Mouse (Mus musculus): ENCODE measurements around the gene Ankrd22. TPM values are rescaled to one million over a fixed set of nuclear protein-coding genes. Genes with fewer than 3 reads are reported as not detected.
"Not testable (repeated sequence)": the region's sequence is repeated elsewhere in the genome, so short reads cannot be mapped to it uniquely, and the experiment has no call there.

Gene Ankrd22
- total RNA-seq (2022): not detected

DNA sequence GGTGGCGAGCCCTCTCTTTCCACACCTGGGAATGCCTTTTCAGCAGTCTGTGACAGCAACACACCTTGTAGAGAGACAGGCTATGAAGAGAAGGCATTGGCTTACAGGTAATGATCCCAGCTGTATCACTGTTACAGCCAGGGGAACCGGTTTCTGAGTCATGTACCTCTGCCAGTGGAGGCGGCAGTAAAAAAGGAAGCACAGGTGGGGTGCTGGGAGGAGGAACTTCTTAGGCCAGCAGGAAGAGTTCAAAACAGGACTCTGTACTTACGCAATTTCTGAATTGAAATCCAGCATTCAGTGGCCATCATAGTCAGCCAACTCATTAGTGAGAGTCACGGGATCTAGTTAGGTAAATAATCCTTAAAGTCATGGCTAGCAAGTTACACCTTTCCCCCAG is at the start of gene Ankrd22:
Ankrd22 (minus strand) TSS at position 163 of the 400 bp plus-strand sequence.
- no peak for DNase-seq (ENCODE audit: low spot score in 2 of 2)

DNA sequence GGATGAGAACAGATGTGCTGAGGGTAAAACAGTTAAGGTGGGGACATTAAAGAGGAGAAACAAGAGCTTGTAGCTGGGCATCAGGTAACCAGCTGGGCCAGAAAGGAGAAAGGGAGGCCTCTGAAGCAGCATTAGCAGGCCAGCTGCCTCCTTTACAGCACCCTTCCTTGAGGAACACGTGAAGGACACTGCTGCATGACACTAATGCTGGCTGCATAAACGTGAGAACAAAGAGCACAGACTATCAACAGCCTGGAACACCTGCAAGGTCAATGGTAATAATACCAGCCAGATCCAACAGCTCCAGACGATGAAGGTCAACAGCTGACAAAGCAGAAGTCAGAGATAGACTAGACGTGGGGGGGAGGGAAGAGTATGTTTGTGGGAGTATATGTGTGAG is 48.3 kb upstream of the Ankrd22 start:
- no peak for DNase-seq (ENCODE audit: low spot score in 2 of 2)

DNA sequence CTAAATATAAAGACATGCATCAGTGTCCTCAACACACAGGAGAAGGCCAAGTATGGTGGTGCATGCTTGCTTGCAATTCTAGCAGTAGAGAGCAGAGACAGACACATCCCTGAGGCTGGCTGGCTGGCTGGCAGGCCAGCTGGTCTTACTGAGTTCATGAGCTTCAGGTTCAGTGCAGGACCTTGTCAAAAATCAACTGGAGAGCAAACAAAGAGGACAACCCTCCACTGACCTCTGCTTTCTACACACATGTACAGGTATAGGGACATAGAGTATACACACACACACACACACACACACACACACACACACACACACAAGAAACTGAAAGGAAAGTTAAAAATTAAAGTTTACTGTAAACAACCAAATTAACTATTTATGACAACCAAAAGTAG is 47.4 kb upstream of the Ankrd22 start:
- no peak for DNase-seq (ENCODE audit: low spot score in 2 of 2)

DNA sequence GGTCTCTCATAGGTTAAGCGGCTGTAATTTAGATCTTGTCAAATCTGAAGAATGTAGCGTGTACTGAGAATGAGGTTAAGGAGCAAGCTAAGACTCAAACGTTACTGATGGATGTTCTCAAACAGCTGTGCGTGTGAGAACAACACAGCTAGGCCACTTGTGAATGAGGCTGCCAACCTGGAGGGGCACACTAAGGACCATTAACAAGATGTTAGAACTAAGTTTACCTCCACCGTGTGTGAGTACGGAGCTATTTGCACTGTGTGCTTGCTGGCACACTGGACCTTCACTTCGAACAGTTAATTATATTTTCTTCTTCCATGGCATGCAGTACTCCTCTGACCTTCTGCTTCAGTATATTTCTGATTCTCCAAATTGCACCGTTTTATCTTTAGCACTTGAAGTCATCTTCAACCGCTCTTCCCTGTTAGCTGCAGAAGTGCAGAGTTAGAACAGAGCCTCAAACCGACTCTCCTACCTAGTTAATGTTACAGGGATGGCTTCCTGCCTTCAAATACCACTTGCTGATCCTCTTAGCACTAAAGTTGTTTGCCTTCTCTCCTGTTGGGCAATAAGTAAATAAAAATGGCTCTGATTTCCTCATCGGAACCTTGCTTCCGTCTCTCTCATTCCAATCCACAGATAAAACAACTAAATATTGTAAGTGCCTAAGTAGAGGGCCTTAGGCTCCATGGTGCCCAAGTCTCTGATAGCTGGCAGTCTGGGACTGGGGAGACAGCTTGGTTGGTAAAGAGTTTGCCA is 46.8 kb upstream of the Ankrd22 start:
- no peak for DNase-seq (ENCODE audit: low spot score in 2 of 2)

DNA sequence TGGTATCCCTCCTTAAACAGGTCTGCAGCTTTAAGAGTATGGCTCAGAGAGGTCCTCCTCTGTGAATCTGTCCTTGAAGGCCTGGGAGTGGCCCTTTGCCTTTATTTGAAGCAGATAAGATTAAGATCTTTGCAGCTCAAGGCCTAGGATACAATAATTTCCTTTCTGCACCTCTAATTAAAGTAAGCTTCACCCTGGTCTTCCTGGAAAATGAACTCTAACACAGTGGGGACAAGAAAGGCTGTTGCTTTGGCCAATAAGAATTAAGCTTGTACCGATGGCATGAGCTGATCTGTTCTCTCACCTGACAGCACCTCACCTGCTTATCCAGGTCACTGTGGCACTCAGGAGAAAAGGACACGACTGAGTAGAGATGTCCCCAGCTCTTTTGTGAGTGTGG is 45.0 kb upstream of the Ankrd22 start:
- DNase-seq (ENCODE audit: low spot score in 2 of 2): no peak

DNA sequence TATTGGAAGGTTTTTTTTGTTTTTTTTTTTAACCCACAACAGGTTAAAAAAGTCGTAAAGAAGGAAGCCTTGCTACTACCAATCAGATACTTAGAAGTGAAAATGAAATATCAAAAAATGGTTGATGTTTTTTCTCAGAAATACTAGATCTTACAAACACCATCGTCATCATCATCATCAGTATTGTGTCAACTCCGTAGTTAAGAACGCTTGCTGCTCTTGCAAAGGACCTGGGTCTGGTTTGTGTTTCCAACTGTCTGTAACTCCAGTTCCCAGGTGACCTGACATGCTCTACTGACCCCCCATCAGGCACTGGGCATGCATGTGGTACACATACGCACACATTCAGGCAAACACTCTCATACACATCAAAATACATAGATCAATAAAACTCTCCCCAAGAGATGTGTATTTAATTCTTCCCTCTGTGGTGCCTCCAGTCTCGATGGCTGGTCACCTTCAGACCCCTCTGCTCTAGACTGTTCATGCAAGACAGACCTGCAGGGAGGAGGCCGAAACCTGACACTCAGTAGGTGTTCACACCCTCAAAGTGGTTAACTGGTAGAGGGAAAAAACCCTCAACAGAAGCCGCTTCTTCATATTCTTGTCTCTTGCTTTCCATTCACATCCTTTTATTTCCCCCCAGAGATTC is 44.2 kb upstream of the Ankrd22 start:
- no peak for DNase-seq (ENCODE audit: low spot score in 2 of 2)

DNA sequence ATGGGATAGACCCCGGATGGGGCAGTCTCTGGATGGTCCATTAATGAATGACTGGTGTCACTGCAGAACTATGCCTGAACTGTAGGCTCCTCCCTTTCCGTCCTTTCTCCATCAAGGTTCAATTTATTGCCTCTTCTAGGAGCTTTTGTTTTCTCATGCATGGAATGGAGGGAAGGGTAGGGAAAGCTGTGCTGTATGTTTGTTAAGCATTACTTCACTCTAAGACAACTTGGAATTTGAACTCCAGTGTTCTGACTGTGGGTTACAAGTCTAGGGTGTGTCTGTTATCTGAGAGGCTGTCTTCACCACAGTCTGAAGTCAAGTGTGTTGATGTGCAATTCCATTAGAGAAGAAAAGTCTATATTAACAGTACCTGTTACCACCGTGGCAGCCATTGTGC is 43.2 kb upstream of the Ankrd22 start:
- no peak for DNase-seq (ENCODE audit: low spot score in 2 of 2)

DNA sequence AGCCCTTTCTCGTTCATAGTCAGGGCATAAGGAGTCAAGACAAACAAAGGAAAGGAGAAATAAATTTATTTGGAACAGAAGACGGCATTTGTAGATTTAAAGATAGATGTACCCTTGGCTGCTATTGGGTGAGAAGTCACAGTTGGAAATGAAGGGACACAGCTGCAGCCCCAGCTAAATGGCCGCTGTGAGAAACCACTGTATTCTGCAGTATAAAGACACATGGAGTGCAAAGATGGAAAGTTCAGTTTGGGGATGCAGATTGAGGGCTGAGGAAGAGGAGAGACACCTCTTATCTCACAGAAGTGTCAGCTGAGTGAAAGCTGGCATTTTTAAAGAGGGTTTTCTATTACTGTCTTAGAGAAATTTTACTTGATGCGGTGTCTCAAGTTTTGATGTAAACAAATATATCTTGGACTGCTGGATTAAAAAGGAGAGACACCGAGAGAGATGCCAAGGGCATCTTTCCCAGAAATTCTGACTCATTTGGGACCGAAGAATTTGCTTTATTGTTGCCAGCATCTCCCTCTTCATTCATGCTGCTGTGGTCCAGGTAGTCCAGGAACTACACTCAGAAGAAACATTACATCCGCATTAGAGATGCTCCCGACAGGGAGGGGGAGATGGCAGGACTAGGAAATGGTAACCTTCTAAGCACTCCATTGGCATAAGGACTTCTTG is 41.0 kb upstream of the Ankrd22 start:
- peak in 1 of 2 experiments; percentile 8 for DNase-seq (ENCODE audit: low spot score in 2 of 2)

DNA sequence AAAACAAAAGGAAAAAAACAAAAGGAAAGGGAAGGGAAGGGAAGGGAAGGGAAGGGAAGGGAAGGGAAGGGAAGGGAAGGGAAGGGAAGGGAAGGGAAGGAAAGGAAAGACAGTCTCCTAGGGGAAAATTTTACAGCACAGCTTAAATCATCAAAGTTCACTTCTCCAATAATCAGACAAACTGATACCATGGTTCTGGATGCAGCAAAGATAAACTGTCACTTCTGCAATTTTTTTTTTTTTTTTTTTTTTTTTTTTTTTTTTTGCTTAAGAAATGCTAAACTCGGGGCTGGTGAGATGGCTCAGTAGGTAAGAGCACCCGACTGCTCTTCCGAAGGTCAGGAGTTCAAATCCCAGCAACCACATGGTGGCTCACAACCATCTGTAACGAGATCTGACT is 40.3 kb upstream of the Ankrd22 start:
- not testable (repeated sequence) for DNase-seq (ENCODE audit: low spot score in 2 of 2)

DNA sequence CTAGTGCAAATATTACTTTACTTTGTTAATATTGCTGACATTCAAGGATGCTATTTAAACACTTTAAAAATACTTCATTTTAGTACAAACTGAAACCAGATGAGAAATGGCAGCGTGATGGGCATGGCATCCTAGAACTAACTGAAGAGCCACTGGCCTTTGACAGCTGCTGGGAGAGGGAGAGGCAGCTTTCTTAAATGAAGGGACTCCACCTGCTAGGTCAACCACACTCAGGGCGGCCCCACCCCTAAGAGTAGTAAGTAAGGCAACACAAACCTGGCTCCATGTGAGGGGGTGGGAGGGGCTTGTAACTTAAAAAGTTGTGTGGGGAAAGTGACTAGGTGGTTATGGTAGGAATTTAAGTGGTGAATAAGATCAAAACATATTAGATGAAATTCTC is 36.8 kb upstream of the Ankrd22 start:
- DNase-seq (ENCODE audit: low spot score in 2 of 2): no peak

DNA sequence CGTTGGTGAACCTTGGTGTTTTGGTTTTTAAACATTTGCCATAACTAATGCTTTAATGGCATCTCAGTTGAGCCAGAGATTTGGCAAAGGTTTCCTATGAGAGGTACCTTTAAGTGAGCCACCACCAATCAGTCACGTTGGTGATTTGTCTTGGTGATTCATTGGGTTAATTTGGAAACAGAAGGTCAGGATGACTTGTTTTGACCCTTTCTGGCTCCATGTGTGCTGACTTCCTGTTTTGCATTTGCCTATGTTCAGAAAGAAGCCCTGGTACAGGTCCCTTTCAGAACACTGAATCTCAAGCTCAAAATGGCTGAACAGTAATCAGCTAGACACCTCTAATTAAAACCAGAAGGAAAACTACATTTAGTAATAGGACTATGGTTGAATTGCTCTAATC is 33.6 kb upstream of the Ankrd22 start:
- DNase-seq (ENCODE audit: low spot score in 2 of 2): no peak

DNA sequence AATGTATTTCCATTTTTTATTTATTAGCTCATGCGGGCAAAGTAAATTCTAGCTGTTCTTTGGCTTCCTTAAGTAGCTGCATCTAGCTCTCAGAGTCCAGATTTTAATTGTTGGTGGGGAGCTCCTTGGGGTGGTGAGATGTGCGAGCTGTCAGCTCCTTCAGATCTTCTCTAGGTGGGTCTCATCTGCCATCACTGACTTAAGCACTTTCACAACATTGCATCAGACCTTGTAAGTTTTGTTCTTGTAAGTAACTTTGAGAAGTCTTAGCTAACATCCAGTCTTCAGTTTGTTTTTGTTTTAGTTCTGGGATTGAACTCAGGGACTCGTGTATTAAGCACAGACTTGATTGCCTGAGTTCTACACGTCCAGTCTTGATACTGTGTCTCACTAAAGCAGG is 33.0 kb upstream of the Ankrd22 start:
- DNase-seq (ENCODE audit: low spot score in 2 of 2): no peak

DNA sequence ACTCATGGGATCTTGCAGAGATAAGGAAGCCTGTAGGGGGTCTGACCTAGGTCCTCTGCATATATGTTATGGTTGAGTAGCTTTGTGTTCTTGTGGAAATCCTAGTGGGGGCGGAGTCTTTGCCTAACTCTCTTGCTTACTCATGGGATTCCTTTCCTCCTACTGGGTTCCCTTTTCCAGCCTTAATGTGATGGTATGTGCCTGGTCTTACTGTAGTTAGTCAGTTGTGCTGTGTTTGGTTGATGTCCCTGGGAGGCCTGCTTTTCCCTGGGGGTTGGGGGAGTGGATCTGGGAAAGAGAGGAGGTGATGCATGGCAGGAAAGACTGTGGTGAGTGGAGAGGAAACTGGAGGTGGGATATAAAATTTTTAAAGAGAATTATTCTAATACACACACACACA is 32.2 kb upstream of the Ankrd22 start:
- no peak for DNase-seq (ENCODE audit: low spot score in 2 of 2)

DNA sequence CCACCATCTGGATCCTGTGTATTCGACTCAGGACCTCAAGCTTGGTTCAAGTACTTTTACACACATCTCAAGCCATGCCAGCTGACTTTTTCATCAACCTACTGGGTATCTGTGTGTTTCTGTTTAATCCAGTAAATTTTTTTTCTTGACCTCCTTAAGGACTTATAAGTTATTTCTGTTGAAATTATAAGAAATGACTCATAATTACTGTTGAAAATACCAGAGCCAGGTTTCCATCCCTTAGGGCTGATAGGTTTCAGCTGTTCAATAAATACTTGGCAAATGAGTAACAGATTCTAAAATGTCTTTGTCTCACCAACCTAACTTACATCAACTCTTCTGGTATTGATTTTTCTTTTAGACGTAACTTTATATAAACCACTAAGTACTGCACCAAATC is 29.2 kb upstream of the Ankrd22 start:
- DNase-seq (ENCODE audit: low spot score in 2 of 2): no peak

DNA sequence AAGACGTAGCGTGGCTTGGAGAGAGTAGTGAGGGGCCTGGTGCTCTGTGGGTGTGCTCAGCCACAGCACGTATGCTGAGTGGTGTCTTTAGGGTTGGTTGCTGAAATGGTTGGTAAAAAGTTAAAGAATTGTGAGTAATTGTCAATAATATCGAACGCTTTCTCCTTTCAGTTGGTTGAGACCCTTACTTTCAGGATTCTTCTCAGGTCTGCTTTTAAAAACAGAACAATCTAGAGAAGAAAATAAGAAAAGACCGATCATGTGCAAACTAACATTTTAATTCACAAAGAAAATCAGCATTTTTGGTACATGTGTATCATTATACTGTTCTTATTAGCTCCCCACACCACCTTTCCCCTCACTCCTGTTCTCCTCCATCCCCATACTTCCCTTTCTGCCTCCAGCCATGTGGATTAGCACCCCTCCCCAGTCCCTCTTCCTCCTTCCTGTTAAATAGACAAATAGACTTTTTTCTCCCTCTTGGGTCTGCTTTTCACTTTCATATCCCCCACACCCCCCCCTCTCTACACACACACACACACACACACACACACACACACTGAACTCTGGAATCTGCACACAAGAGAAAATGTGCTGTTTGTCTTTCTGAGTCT is 28.4 kb upstream of the Ankrd22 start:
- DNase-seq (ENCODE audit: low spot score in 2 of 2): no peak

DNA sequence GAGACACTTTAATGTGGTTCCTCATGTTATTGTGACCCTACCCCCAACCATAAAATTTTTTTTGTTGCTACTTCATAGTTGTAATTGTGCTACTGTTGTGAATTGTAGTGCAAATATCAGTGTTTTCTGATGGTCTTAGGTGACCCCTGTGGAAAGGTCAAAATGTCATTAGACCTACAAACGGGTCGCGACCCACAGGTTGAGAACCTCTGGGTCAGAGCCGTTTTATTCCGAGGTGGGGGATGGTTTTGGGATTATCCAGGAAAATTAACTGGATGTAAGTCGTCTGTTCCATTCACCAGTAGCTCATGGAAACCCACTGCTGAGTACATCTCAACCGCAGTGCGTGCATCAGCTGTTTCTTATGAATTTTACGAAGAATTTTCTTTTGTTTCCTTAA is 27.8 kb upstream of the Ankrd22 start:
- no peak for DNase-seq (ENCODE audit: low spot score in 2 of 2)

DNA sequence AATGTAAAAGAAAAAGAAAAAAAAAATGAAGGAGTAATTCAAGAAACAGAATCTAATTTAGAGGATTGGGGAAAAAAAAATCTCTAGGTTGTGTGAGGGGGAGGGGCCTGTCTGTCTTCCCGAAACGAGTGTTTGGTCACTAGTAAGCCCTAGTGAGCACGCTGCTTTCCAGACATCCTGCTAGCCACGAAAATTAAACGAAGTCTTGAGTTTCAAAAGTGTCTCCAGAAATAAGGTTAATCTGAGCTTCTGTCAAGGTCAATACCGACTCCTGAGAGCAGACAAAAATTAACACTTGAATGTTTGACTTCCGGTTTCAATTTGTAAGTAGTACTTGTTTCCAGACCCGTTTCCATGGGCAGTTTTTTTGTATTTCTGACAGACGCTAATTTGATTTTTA is 27.3 kb upstream of the Ankrd22 start:
- DNase-seq (ENCODE audit: low spot score in 2 of 2): no peak

DNA sequence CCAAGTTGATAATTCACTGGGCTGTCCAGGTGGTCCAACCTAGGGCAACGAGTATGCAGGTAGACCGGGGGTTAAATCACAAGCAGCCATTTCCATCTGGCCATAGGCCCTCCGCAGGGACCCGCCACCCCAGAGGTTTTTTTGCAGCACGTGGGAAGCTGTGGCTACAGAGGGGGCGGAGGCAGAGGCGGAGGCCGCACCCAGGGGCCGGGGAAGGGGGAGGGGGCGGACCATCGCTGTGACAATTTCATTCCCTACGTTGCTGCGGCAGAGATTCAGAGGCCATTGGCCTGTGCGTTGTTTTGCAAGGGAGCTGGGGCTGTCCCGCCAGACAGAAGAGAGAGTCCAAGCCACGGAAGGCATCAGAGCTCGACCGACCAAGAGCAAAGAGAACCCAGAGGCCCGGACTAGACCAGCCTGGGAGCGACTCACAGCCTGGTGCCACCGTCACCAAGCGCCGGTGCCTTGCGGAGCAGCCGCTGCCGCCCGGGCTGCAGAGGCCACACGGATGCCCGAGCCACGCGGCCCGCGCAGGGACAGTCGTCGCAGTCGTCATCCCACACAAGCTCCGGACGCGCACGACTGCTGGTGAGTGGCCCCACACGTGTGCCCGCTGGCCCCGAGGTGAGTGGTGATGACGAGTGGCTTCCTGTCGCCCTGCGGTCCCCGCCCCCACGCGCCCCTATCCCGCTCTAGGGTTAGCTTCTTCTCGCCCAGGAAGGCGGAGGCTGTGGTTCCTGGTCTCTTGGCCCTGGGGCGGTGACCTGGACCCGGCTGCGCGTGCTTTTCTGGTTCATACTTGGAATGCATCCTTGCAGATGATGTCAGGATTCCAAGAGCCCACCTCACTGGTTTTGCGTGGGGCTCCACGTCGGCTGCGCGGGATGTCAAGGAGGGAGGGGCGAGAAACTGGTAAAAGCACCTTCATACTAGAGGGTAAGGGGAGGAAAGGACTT is 26.4 kb upstream of the Ankrd22 start, which contains the start of gene Stambpl1:
Stambpl1 (plus strand) TSS at position 222 of the 956 bp plus-strand sequence.
- DNase-seq (ENCODE audit: low spot score in 2 of 2): peak; percentile 31 to 42

DNA sequence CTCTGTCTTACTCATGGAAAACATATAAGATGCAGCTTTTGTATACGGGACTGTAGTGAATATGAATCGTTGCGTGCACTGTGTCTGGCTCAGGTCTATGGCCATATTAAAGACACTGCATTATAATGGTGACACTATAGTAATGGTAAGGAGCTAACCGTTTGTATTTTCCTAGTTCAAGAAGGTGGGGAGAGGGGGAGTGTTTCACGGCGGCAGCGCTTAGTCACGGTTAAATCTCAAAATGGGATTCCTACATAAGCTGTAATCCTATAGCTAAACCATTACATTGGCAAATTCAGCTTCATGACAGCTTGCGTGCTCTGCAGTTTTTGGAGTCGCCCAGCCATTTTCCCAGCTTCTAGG is 25.8 kb upstream of the Ankrd22 start:
- no peak for DNase-seq (ENCODE audit: low spot score in 2 of 2)

DNA sequence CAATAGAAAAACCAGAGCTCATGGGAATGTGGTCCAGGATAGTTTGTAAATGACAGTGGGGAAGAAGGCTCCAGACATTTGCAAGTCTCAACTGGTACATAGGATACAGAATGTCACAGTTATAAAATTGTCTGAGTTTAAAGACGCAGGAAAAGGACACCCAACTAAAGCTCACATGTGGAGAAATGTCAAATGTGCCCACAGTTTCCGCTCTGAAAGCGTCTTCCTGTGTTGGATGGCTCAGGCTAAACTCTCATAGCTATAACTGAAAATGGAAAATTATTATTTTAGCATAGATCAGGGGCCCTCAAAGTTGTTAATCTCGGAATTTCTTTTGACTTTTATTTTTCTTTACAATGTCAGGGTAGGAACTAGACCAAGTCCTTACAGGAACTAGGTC is 21.0 kb upstream of the Ankrd22 start:
- DNase-seq (ENCODE audit: low spot score in 2 of 2): no peak

DNA sequence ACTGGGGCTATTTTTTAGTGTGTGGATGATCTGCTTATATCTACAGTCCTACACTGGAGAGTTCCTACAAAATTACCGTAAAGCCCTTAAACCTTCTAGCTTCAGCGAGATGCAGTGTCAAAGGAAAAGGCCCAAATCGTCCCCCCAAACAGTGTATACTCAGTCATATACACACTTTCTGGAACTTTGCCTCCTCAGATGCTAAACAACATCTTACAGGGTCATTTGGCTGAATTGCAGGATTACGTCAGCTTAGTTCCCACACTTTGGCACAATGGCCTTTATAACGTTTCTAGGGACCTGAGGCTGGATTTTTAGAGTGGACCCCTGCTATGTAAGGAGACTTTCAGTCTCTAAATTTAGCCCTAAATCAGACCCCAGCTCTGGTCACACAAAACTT is 16.6 kb upstream of the Ankrd22 start:
- no peak for DNase-seq (ENCODE audit: low spot score in 2 of 2)
